Mouse (Mus musculus) neural tube, embryonic 13.5 days (tissue): ENCODE data around the gene Tjp2. TPM values are rescaled to one million over a fixed set of nuclear protein-coding genes. Genes with fewer than 3 reads are reported as not detected.

Source experiments
- ATAC-seq: fragments of 200-750 bp; cut with Nextera tagmentation; 2 replicates; pipeline ENCODE4 v1.8.0; 2017; ENCODE audit warnings: low read depth, mild to moderate bottlenecking, moderate TSS enrichment, moderate library complexity
- H3K27ac ChIP-seq: fragments of 300-500 bp; sonication (generic); replicated peaks from 2 replicates; pipeline ENCODE4 v1.5.1; 2015; ENCODE audit warnings: moderate library complexity, mild to moderate bottlenecking, inconsistent platforms
- H3K27me3 ChIP-seq: fragments of 300-500 bp; sonication (generic); 2 replicates; pipeline ENCODE4 v1.6.1; 2015; ENCODE audit warnings: mild to moderate bottlenecking, inconsistent platforms
- H3K36me3 ChIP-seq: fragments of 300-500 bp; sonication (generic); 2 replicates; pipeline ENCODE4 v1.6.1; 2015; ENCODE audit warnings: mild to moderate bottlenecking, inconsistent platforms
- H3K4me1 ChIP-seq: fragments of 300-500 bp; sonication (generic); replicated peaks from 2 replicates; pipeline ENCODE4 v1.6.1; 2015; ENCODE audit warnings: inconsistent platforms
- H3K4me2 ChIP-seq: fragments of 300-500 bp; sonication (generic); 2 replicates; pipeline ENCODE4 v1.6.1; 2015; ENCODE audit warnings: inconsistent platforms, mild to moderate bottlenecking, moderate library complexity
- H3K4me3 ChIP-seq: fragments of 300-500 bp; sonication (generic); 2 replicates; pipeline ENCODE4 v1.5.1; 2015; ENCODE audit warnings: mild to moderate bottlenecking, inconsistent platforms
- H3K9ac ChIP-seq: fragments of 300-500 bp; sonication (generic); 2 replicates; pipeline ENCODE4 v1.6.1; 2015; ENCODE audit warnings: moderate library complexity, mild to moderate bottlenecking, inconsistent platforms
- H3K9me3 ChIP-seq: fragments of 300-500 bp; sonication (generic); 2 replicates; pipeline ENCODE4 v1.6.1; 2016; ENCODE audit warnings: inconsistent platforms
- WGBS: fragments of 180-500 bp; shearing (Covaris S2); methylation state at CpG from one replicate; pipeline ENCODE4 v1.1.7; 2015; 5-methylcytosine and 5-hydroxymethylcytosine counted together
- polyA plus RNA-seq: library from polyadenylated mRNA; unstranded; fragments of >200 nt; fragmentation: Nextera tagmentation; extraction: Ambion mirVana; gene quantifications from 2 replicates; pipeline ENCODE4 v1.2.1, GENCODE M21; 2015

Gene Tjp2
- 12.6 and 13.6 TPM in 2 replicates for polyA plus RNA-seq

DNA sequence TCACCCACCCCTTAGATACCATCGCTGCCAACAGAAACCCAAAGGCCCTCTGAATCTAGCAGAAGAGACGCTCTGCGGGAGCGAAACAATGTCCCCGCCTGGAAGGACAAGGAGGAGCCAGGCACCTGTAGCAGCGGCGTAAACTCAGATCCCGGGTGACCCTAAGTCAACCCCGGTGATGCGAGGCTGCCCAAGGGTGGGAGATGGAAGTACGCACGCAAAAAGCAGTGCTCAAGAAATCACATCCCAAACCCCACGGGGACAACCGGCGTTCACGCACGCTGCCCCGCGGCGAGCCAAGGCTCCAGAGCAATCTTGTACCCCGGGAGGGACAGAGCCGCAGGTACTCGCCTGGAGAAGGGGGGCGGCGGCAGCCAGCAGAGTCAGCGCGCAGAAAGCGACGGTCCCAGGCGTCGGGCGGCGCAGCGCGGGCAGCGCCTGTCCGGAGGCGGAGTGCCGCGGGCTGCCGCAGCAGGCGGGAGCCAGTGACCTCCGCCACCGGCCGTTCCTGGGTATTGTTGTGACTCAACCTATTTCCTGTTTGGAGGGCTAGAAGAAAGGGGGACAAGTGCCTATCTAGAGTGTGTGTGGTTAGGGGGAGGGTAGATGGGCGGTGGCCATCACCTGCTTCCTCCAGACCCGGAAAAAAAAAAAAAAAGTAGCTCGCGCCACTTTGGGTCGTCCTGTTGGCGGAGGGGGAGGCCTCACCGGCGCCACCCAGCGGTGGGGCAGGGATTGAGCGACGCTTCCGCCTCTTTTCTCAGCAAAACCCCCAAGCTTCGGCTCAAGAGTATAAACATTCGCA is at the start of gene Tjp2:
Gene Tjp2, minus strand, starts transcription at position 531 of the 805 bp plus-strand sequence.
- Histone ChIP-seq H3K27me3 (peaks cover 47% of the 10 kb centered on the region), H3K4me3 (peak within 1 kb of the TSS; percentile 46), H3K9ac (peak within 1 kb of the TSS; percentile 61), H3K9me3 (no peaks in the 10 kb centered on the region), H3K4me2 (peak within 1 kb of the TSS; percentile 86), H3K36me3 (no peaks in the 10 kb centered on the region), H3K4me1 (peaks cover 19% of the 10 kb centered on the region), H3K27ac (peak within 1 kb of the TSS; percentile 46)
- peak; percentile 59; the same call in 1 of the 2 replicates for ATAC-seq
- WGBS = under 1% methylated on average over 58 of the region's 59 CpGs

DNA sequence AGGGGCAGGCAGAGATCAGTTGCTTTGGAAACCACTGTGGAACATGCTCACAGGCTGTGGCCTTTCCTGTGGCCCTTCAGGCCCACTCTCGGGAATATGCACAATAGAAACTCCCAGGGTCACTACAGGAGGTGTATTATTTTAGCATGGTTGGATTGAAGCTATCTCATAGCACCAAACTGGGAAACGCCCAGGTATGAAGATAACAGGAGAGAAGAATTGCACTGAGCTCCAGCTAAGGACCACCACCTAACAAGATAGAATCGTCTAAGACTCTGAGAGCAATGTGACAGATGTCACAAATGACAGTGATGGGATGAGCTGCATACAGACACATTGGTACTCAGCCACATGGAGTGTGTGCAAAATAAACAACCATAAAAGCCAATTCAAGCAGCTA is 49.5 kb upstream of the Tjp2 start:
- Histone ChIP-seq H3K9me3 (no peaks in the 10 kb centered on the region), H3K4me2 (no peak overlapping the region), H3K27ac (no peak overlapping the region), H3K4me1 (peaks cover 20% of the 10 kb centered on the region), H3K36me3 (no peaks in the 10 kb centered on the region), H3K4me3 (no peak overlapping the region), H3K27me3 (no peaks in the 10 kb centered on the region), H3K9ac (no peak overlapping the region)
- WGBS = 75% methylated on average over 3 of the region's 3 CpGs
- ATAC-seq = no peak

DNA sequence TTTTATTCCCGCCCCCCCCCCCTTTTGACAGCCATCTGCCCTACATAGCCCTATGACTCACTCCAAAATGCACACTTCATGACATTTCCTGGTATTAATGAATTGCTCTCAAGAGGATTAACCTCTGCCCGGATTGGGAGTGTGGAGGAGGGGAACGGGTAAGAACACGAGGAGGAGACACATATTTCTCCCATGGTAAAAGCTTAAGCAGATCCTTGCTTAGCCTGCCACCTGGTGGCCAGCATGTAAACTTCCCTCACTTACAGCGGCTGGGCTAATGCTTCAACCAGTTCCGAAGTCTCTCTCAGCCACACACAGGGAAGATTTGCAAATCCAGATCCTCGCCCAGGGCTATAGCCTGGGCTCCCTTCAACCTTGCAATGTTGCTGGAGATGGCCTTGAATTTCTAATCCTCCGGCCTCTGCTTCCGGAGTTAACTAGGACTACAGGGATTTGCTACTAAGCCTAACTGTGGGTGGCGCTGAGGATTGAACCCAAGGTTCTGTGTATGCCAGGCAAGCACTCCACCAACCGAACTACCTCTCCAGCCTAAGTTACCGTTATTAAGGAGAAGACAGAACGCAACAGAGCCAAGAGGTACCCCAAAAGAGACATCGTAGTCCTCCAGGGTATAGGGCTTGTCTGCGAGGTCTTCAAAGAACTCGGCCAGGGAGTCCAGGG is 47.1 kb upstream of the Tjp2 start:
- Histone ChIP-seq H3K4me2 (peak overlapping the region; percentile 28), H3K4me3 (no peak overlapping the region), H3K9ac (no peak overlapping the region), H3K9me3 (no peaks in the 10 kb centered on the region), H3K27ac (no peak overlapping the region), H3K4me1 (peaks cover 32% of the 10 kb centered on the region), H3K36me3 (no peaks in the 10 kb centered on the region), H3K27me3 (no peaks in the 10 kb centered on the region)
- 41% methylated on average over 16 of the region's 16 CpGs for WGBS
- ATAC-seq = peak; percentile 80

DNA sequence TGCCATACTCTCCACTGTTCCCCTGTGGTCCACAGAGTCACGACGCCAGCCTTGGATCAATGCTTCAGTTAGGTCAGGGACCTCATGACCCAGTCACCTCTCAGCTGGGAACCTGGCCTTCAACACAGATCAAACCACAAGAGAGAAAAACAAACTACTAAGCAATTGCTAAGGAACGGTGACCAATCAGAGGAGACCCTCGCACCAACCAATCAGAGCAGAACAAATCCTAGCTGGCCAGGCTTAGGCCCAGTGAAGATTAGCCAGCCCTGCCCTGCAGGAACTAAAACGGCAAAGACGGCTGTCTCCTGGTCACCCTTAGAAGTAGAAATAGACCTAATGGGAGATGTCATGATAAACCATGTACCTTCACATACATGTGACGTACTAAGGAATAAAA is 46.5 kb upstream of the Tjp2 start:
- peak; percentile 73 for ATAC-seq
- Histone ChIP-seq H3K9ac (no peak overlapping the region), H3K4me2 (peak overlapping the region; percentile 28), H3K4me1 (peaks cover 34% of the 10 kb centered on the region), H3K27ac (no peak overlapping the region), H3K4me3 (no peak overlapping the region), H3K9me3 (no peaks in the 10 kb centered on the region), H3K36me3 (no peaks in the 10 kb centered on the region), H3K27me3 (no peaks in the 10 kb centered on the region)
- WGBS = 51% methylated on average over 7 of the region's 7 CpGs

DNA sequence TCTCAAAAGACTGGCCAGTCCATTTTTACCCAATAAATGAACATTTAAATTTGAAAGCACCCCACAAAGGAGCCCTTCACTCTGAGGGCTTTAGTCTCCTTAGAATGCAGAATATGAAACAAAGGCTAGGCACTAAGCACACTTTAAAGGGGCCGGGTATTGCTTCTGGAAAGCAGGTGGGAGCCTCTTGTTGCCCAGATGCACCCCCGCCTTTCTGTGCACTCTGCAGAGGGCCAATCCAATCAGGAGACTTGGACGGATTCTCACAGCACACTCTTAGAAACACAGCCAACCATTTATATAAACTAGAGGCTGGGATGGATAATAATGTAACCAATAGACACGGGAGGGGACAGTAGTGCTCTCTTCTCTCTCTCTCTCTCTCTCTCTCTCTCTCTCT is 43.7 kb upstream of the Tjp2 start:
- H3K9ac ChIP-seq = peak overlapping the region; percentile 22; the same call in 1 of the 2 replicates
- H3K4me2 ChIP-seq = no peak overlapping the region
- H3K27me3 ChIP-seq = no peaks in the 10 kb centered on the region
- 36% methylated on average over 4 of the region's 4 CpGs for WGBS
- no peak for ATAC-seq
- no peak overlapping the region for H3K27ac ChIP-seq
- H3K36me3 ChIP-seq = peaks cover 10% of the 10 kb centered on the region; the same call in 1 of the 2 replicates
- peaks cover 34% of the 10 kb centered on the region for H3K4me1 ChIP-seq
- no peak overlapping the region for H3K4me3 ChIP-seq
- no peaks in the 10 kb centered on the region for H3K9me3 ChIP-seq

DNA sequence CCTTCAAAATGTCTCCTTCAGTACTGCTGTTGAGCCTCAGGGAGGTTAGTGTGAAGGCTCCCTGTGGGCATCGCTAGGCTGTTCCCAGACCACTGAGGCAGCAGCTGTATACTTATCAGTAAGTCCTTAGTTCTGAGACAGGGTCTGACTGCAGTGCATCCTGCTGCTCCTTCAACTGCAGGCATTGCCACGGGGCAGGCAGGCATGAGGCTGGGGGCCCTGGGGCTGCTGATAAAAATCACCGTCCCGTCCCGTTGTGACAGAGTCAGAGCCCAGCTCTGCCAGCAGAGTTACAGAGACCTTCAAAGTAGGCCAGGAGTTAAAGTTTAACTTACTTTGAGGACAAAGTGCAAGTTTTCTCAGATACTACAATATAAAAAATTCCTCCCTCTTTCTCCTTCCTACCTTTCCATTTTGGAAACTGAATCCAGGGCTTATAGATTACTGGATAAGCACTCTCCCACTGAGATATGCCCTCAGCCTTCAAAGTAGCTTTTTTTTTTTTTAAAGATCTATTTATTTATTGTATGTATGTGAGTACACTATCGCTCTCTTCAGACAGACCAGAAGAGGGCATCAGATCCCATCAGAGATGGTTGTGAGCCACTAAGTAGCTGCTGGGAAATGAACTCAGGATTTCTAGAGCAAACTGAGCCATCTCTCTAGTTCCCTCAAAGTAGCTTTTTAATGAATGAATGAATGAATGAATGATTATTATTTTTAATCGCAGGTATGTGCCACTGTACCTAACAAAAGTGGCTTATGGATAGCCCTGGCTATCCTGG is 41.4 kb upstream of the Tjp2 start:
- peaks cover 29% of the 10 kb centered on the region for H3K4me1 ChIP-seq
- H3K9me3 ChIP-seq = no peaks in the 10 kb centered on the region
- ATAC-seq = no peak
- H3K4me2 ChIP-seq = no peak overlapping the region
- H3K27ac ChIP-seq = no peak overlapping the region
- H3K9ac ChIP-seq = no peak overlapping the region
- H3K4me3 ChIP-seq = no peak overlapping the region
- WGBS = 80% methylated on average over 7 of the region's 7 CpGs
- no peaks in the 10 kb centered on the region for H3K27me3 ChIP-seq
- H3K36me3 ChIP-seq = peaks cover 18% of the 10 kb centered on the region; the same call in 1 of the 2 replicates

DNA sequence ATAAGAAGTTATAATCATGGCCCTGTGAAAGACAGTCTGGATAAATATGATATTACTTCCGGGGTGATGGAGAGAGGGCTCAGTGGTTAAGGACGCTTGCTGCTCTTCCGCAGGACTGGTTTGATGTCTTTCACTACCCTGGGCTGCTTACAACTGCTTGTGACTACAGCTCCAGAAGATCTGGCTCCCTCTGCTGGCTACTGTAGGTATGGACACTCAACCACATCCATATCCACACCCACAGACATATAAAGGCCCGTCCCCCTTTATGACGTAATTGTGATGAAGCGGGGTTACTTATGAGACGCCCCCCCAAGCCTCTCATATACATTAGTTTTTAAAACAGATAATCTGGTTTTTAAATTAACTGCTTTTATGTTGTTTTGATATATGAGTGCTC is 40.2 kb upstream of the Tjp2 start:
- H3K9me3 ChIP-seq = no peaks in the 10 kb centered on the region
- H3K27ac ChIP-seq = no peak overlapping the region
- no peaks in the 10 kb centered on the region for H3K27me3 ChIP-seq
- no peak overlapping the region for H3K4me2 ChIP-seq
- no peak overlapping the region for H3K9ac ChIP-seq
- H3K36me3 ChIP-seq = peaks cover 22% of the 10 kb centered on the region; the same call in 1 of the 2 replicates
- peaks cover 21% of the 10 kb centered on the region for H3K4me1 ChIP-seq
- peak; percentile 73; the same call in 1 of the 2 replicates for ATAC-seq
- no peak overlapping the region for H3K4me3 ChIP-seq
- 43% methylated on average over 7 of the region's 7 CpGs for WGBS

DNA sequence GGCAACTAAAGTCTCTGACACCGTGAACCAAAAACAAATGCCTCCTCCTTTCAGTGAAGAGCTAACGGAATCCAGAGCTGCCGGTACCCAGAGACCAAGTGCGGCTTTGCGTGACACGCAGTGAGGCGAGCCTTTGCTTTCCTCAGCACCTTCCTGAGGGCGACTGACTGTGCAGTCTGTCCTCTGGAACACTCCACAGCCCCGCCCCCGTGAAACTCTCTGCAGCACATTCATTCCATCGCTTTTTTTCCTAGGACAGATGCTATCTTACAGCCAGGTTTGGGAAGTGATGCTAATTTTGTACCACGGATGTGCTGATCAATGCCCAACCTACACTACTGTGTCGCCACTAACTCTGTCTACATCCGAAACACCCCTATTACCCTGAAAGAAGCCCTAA is 37.9 kb upstream of the Tjp2 start:
- Histone ChIP-seq H3K36me3 (peaks cover 22% of the 10 kb centered on the region; the same call in 1 of the 2 replicates), H3K9me3 (no peaks in the 10 kb centered on the region), H3K27ac (no peak overlapping the region), H3K27me3 (no peaks in the 10 kb centered on the region), H3K4me3 (no peak overlapping the region), H3K9ac (no peak overlapping the region), H3K4me1 (peaks cover 19% of the 10 kb centered on the region; the same call in 1 of the 2 replicates), H3K4me2 (no peak overlapping the region)
- 92% methylated on average over 14 of the region's 14 CpGs for WGBS
- ATAC-seq = no peak

DNA sequence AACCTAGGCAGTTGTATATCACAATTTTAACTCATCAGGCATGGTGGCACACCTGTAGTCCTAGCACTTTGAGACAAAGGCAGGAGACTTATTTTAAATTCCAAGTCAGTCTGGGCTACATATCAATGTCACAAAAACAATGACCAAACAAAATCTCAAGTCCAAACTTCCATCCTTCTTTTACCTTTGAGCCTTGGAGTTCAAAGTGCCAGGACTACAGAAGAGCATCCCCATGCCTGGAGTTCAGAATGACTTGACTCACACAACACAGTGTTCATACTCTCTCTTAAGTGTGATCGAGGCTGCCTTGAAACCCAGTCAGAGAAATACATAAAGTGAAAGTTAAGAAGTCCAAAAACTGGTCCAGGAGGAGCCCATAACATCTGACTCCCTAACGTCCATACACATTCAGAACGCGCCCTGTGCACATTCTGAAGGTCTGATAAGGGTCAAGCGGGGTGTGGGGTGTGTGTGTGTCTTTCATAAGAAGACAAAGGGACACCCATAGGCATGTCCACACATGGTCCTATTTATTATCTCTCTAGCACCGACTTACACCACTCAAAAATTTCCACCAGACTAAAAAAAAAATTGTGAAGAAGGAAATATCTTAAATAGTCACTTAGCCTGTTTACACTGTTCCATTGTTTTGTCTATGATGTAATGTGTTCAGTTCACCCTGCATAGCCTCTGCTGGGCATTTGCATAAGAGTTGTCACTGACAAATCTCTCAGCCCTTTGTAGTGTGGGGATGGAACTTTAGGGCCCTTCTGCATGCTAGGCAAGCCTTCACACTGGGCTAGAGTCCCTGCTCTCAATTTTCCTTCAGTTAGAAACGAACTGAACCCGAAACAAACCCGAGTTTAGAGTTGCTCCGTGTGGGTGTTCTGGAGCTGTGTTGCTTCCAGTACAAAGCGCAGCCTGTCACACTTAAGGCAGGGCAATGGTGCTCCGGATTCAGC is 34.8 kb upstream of the Tjp2 start:
- peaks cover 10% of the 10 kb centered on the region; the same call in 1 of the 2 replicates for H3K4me1 ChIP-seq
- H3K4me2 ChIP-seq = no peak overlapping the region
- H3K27me3 ChIP-seq = no peaks in the 10 kb centered on the region
- WGBS = 48% methylated on average over 12 of the region's 12 CpGs
- H3K36me3 ChIP-seq = peaks cover 17% of the 10 kb centered on the region; the same call in 1 of the 2 replicates
- H3K9me3 ChIP-seq = no peaks in the 10 kb centered on the region
- no peak overlapping the region for H3K9ac ChIP-seq
- no peak overlapping the region for H3K27ac ChIP-seq
- H3K4me3 ChIP-seq = no peak overlapping the region
- ATAC-seq = no peak

DNA sequence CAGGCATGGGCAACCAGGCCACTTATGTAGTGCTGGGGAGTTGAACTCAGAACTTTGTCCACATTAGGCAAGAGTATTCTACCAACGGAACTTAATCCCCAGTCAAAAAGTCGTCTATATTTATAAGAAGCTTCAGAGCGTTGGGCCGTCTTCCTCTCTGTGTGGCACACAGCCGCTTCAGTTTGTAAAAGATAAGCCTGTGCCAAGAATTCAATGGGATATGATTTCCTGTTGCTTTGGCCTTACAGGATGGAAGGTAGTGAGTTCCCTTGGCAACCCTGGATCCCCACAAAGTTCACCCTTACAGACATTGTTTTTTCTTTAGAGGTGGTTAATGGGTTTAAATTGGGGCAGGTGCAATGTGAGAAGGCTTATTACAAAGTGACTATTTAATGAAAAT is 33.5 kb upstream of the Tjp2 start:
- no peak overlapping the region for H3K9ac ChIP-seq
- no peak for ATAC-seq
- H3K27ac ChIP-seq = no peak overlapping the region
- no peak overlapping the region for H3K4me3 ChIP-seq
- 86% methylated on average over 5 of the region's 5 CpGs for WGBS
- H3K36me3 ChIP-seq = peaks cover 12% of the 10 kb centered on the region; the same call in 1 of the 2 replicates
- no peaks in the 10 kb centered on the region for H3K27me3 ChIP-seq
- peaks cover 10% of the 10 kb centered on the region; the same call in 1 of the 2 replicates for H3K4me1 ChIP-seq
- H3K4me2 ChIP-seq = no peak overlapping the region
- no peaks in the 10 kb centered on the region for H3K9me3 ChIP-seq

DNA sequence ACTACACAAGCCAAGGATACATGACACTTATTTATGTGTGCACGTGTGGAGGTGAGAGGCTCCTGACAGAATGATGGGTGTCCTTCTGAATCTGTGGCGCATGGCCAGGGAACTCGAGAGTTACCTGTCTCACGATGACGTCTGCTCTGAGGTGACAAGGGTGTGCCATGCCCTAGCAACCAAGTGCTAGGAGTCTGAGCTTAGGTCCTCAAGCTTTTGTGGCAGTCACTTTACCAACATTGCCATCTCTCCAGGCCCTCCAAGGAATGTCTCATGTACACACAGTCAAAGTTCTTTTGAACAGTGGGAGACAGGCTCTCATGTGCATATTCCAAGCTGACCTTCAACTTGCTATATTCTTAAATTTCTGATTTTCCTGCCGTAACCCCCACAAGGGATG is 33.1 kb upstream of the Tjp2 start:
- Histone ChIP-seq H3K4me2 (no peak overlapping the region), H3K27me3 (no peaks in the 10 kb centered on the region), H3K36me3 (peaks cover 10% of the 10 kb centered on the region; the same call in 1 of the 2 replicates), H3K9ac (no peak overlapping the region), H3K27ac (no peak overlapping the region), H3K9me3 (no peaks in the 10 kb centered on the region), H3K4me3 (no peak overlapping the region), H3K4me1 (peaks cover 10% of the 10 kb centered on the region; the same call in 1 of the 2 replicates)
- ATAC-seq = no peak
- WGBS = 94% methylated on average over 6 of the region's 6 CpGs
